Mouse (Mus musculus) bone marrow, adult 2 months (tissue): ENCODE measurements at regions not wholly inside any gene's neighbourhood (a gene's known extent, or its start where the extent isn't known, plus 50 kb on each side); places are given as distances from the start of the nearest gene placed in this dataset.

Experiments used
- H3K27ac ChIP-seq: fragments of 200-500 bp; 2 replicates; pipeline ENCODE4 v1.5.1; 2012; ENCODE audit warnings: low read depth, mild to moderate bottlenecking, control low read depth, inconsistent platforms, low read length; ENCODE audit not compliant: control insufficient read depth, poor library complexity, insufficient read depth
- H3K4me1 ChIP-seq: fragments of 200-500 bp; 2 replicates; pipeline ENCODE4 v1.6.1; 2011; ENCODE audit warnings: low read length; ENCODE audit not compliant: control insufficient read depth, insufficient read depth
- H3K4me3 ChIP-seq: fragments of 200-500 bp; replicated peaks from 2 replicates; pipeline ENCODE3; 2011; ENCODE audit warnings: mild to moderate bottlenecking, low read depth, low read length, control low read depth; ENCODE audit not compliant: control insufficient read depth
- CTCF ChIP-seq: fragments of 200-500 bp; IDR thresholded peaks from 2 replicates; pipeline ENCODE4 v1.5.1; 2011; ENCODE audit warnings: low read length, control low read depth; ENCODE audit not compliant: control insufficient read depth, insufficient read depth
- POLR2A ChIP-seq: fragments of 200-500 bp; IDR thresholded peaks from 2 replicates; pipeline ENCODE4 v1.6.1; 2011; ENCODE audit warnings: low read depth, mild to moderate bottlenecking, control low read depth, low read length, borderline replicate concordance; ENCODE audit not compliant: control insufficient read depth
- WGBS: fragments of 180-500 bp; shearing (Covaris S2); methylation state at CpG from one replicate; pipeline ENCODE4 v1.1.7; 2018; 5-methylcytosine and 5-hydroxymethylcytosine counted together

DNA sequence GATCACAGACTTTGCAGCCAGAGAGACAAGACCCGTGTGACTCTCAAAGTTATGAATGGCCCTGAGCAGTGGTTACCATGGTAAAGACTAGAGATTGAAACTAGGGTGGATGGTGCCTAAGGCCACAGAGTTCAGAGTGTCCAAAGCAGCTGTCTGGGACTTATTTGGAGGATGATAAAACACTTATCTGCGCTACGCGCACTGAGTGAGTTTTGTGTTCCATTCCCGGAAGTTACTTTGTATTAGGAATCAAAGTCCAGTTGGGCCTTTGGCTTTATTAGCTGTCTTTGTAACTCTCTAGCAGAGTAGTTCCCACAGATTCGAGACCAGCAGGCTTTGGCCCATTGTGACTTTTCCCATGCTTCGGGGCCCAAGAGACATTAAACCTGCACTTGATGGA is 335.9 kb downstream of the Ets1 start:
- TF ChIP-seq POLR2A (no peak), CTCF (no peak)
- Histone ChIP-seq H3K27ac (no peak overlapping the region), H3K4me1 (no peaks in the 10 kb centered on the region; the same call in 1 of the 2 replicates), H3K4me3 (no peak overlapping the region)
- WGBS: 89% methylated on average over 7 of the region's 7 CpGs

DNA sequence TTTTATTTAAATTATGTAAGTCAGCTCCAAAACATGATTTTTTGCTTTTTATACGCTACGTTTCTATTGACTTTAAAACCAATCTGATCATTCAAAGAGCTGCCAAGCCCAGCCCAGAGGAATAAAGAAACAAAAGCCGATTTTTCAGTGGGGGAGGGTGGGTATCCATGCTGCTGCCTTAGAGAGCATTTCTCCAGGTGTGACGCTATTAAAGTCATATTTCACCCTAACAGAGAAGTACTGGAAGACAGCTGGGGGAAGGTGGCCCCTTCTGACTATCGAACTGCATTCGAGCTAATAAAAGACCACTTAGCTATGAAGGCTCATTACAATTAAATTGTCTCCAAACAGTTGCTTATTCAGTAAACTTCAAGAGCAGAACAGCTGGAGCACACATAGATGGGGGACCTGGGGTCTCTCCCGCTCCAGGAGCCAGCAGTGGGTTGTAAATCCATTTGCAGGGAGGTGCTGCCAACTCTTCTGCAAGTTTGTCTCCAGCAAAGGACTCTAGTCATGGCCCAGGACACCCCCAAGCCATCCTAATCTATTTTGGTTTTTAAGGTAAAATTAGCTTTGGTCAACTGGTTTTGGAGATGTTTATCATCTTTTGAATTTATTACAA is 336.5 kb downstream of the Ets1 start:
- TF ChIP-seq POLR2A (no peak), CTCF (no peak)
- Histone ChIP-seq H3K4me3 (no peak overlapping the region), H3K4me1 (no peaks in the 10 kb centered on the region; the same call in 1 of the 2 replicates), H3K27ac (no peak overlapping the region)
- 75% methylated on average over 7 of the region's 7 CpGs for WGBS

DNA sequence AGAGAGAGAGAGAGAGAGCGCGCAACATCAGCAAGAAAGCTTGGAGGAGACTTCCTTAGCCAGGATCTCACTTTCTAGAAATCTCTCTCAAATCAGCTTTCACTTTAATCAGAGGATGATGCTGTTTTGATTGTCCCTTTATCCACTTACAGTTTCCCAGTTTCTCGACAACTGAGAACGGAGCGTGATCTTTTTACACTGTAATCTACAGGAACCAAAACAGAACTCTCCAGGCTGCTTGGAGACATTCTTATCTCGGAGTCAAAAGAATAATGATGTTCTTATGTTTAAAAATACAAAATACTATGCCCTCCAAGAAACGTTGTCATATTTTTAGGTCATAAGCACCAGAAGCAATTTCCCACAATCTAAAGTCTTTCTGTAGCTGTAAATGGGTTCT is 341.7 kb downstream of the Ets1 start:
- 75% methylated on average over 7 of the region's 7 CpGs for WGBS
- TF ChIP-seq POLR2A (no peak), CTCF (no peak)
- Histone ChIP-seq H3K4me3 (no peak overlapping the region), H3K27ac (no peak overlapping the region), H3K4me1 (no peaks in the 10 kb centered on the region)

DNA sequence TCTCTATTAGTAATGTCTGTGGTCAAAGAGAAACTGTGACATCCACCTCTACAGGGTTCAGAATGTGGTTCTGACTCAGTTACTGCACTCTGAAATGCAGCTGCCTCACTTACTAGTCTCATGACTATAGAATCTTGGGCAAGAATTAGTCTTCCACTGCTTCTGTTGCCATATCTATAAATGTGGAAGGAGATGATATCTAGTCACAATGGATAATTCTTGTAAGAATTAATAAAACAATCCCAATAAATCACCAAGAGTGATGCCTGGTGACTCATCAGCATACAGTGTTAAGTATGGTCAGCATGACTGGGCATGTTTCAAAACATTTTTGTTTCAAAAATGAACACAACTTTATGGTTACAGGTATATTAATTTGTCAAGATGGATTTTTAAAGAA is 344.8 kb downstream of the Ets1 start:
- H3K4me1 ChIP-seq: no peaks in the 10 kb centered on the region

DNA sequence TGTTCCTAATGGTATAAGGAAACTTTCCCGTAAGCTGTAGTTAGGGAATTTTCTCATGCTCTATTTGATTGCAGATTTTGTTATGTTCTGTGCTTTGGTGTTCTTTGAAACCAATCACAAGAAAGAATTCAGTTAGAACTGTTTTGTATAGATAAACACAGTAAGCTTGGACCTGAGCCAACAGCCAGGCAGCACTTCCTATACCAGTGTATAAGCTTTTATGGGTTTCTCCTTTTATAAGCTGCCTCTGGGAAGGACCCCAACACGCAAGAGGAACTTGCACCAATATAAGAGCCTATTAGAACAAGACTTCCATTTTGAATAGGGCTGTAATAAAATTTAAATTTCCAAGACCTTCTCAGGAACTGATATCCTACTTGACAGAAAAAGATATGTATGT is 347.2 kb downstream of the Ets1 start:
- WGBS: 42% methylated on average over 2 of the region's 2 CpGs

More for the DNA sequence above, 344.8 kb downstream of the Ets1 start:
- Histone ChIP-seq H3K27ac (no peak overlapping the region), H3K4me3 (no peak overlapping the region)
- TF ChIP-seq POLR2A (no peak), CTCF (no peak)

DNA sequence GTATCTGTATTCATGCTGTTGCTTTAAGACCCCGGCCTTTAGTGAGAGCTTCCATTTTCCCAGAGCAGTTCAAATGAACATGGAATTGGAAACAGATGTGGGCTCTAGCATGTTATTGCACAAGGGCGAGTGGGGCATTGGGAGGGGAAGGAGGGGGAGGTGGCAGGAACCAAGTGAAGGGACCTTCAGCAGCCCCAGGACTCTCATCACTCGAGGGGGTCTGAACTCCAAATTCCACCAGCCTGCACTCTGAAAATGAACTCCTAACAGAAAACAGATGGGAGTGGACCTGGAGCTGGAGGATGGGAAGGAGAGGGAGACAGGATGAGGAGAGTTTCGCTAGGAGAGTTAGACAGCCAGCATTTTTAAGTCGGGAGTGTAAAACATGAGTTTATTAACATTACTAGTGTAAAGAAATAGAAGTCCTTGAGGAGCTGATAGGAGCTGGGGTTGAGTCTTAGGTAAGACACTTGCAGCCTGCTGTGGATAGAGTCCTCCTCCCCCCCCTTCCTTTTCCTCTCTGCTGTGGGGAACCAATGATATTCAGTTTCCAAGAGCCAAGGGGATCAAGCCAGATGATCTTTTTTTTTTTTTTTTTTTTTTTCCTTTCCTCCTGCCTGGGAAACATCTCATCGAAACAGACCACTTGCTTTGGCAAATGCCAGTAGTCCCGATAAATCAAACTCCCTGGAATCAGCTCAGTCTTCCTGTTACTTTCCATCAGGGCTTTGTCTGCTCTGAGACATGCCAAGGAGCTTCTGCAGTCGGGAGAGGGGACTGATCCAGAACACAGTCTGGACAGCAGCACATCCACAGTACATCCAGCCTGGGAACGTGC is 351.0 kb downstream of the Ets1 start:
- 64% methylated on average over 9 of the region's 9 CpGs for WGBS
- H3K27ac ChIP-seq: no peak overlapping the region
- TF ChIP-seq CTCF (no peak), POLR2A (no peak)
- no peaks in the 10 kb centered on the region for H3K4me1 ChIP-seq
- no peak overlapping the region for H3K4me3 ChIP-seq

More for the DNA sequence above, 347.2 kb downstream of the Ets1 start:
- no peak overlapping the region for H3K4me3 ChIP-seq
- H3K27ac ChIP-seq: no peak overlapping the region
- TF ChIP-seq CTCF: no peak
- no peak for TF ChIP-seq POLR2A
- H3K4me1 ChIP-seq: no peaks in the 10 kb centered on the region

DNA sequence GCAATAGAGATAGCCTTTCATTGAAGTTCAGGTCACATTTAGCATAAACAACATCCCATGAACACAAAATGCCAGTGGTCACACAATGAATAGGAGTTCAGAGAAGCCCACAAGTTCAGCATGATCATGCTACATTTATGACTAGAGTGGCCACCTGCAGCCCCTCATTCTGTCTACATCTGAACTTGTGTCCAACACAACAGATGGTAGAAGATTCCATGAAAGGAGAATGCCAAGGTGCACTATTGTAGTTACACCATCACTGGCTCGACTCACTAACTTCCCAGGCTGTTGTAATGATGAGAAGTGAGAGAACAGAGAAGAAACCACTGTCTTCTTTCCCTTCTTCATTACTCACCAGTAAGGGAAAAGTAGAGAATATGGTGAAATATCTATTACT is 353.0 kb downstream of the Ets1 start:
- H3K27ac ChIP-seq: no peak overlapping the region
- no peak overlapping the region for H3K4me3 ChIP-seq
- no peak for TF ChIP-seq CTCF
- no peak for TF ChIP-seq POLR2A
- no peaks in the 10 kb centered on the region for H3K4me1 ChIP-seq
- WGBS: 65% methylated on average over 1 of the region's 1 CpGs

DNA sequence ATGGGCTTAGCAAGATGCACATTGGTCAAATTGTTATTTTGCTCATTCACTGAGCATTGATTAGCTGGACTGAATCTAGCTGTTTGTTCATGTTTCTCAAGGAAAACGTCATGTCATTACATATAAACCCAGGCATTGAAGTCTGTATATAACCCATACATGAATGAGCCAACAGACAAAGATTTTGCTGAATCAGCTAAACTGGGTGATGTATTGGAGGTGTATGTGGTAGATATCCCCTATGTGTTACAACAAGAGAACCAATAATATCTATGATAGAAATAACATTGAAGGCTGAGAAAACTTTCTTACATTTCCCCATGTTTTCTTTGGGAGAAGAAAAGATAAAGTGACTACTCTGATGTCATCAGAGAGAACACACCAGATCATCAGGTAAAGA is 362.3 kb downstream of the Ets1 start:
- TF ChIP-seq POLR2A: no peak
- no peak for TF ChIP-seq CTCF
- WGBS: 69% methylated on average over 1 of the region's 1 CpGs
- Histone ChIP-seq H3K27ac (no peak overlapping the region), H3K4me1 (no peaks in the 10 kb centered on the region), H3K4me3 (no peak overlapping the region)
